Mouse (Mus musculus): ENCODE results near the gene Eef1a1. TPM values are rescaled to one million over a fixed set of nuclear protein-coding genes. Genes with fewer than 3 reads are reported as not detected.

Eef1a1 gene
- polyA plus RNA-seq, 1 experiment = 2,427 TPM

DNA sequence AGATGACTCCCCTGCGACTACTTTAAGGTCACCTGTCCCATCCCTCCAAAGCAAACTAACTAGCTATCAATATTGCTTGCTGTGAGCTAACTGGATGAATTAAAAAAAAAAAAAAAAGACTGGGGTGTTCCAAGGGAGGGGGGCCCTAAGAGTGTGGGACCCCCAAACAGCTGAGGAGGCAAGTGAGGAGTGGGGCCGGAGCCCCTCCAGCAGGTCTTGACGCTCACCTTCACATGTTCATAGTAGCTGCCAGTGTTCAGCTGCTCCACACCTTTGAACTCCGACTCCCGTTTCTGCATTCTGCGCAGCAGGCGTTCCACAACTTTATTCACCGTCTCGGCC, 46.7 kb downstream of the Eef1a1 start:
- no peaks in the 10 kb centered on the region for H3K4me1 ChIP-seq (ENCODE audit: control insufficient read depth, insufficient read depth, low read length)
- 6% methylated on average over 9 of the region's 9 CpGs for WGBS
- TF ChIP-seq POLR2A (IDR thresholded peaks at IDR 0.05; ENCODE audit: borderline replicate concordance, insufficient read depth, low read length) (no peak), CTCF (IDR thresholded peaks at IDR 0.05; ENCODE audit: borderline replicate concordance, insufficient read depth, low read depth, low read length) (no peak)
- H3K27me3 ChIP-seq (ENCODE audit: control insufficient read depth, insufficient read depth, low read length) = no peaks in the 10 kb centered on the region; the same call in 1 of the 2 replicates
- no peak overlapping the region for H3K27ac ChIP-seq (ENCODE audit: insufficient read depth, low read length)
- no peak for DNase-seq
- H3K4me3 ChIP-seq (replicated peaks; ENCODE audit: insufficient read depth, low read depth, low read length) = no peak overlapping the region

DNA sequence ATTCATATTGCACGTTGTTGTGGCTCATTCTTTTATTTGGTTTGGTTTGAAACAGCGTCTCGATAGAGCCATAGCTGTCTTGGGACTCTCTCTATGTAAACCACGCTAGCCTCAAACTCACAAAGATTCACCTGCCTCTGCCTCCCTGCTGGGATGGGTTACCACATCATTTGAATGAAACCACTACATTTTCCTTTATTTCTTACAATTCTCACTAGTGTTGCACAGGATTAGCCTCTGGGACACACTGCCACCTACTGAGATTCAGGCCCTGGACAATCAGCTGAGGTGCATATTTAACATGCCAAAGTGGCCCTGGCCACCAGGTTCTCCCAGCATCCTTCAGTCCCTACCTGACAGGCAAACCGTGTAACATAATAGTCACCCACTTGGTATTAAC, 49.5 kb downstream of the Eef1a1 start:
- H3K27ac ChIP-seq (ENCODE audit: insufficient read depth, low read length) = no peak overlapping the region
- no peak for DNase-seq
- TF ChIP-seq POLR2A (IDR thresholded peaks at IDR 0.05; ENCODE audit: borderline replicate concordance, insufficient read depth, low read length) (no peak), CTCF (IDR thresholded peaks at IDR 0.05; ENCODE audit: borderline replicate concordance, insufficient read depth, low read depth, low read length) (no peak)
- H3K4me3 ChIP-seq (replicated peaks; ENCODE audit: insufficient read depth, low read depth, low read length) = no peak overlapping the region
- WGBS = 75% methylated on average over 5 of the region's 5 CpGs
- no peaks in the 10 kb centered on the region for H3K4me1 ChIP-seq (ENCODE audit: control insufficient read depth, insufficient read depth, low read length)
- no peaks in the 10 kb centered on the region; the same call in 1 of the 2 replicates for H3K27me3 ChIP-seq (ENCODE audit: control insufficient read depth, insufficient read depth, low read length)

DNA sequence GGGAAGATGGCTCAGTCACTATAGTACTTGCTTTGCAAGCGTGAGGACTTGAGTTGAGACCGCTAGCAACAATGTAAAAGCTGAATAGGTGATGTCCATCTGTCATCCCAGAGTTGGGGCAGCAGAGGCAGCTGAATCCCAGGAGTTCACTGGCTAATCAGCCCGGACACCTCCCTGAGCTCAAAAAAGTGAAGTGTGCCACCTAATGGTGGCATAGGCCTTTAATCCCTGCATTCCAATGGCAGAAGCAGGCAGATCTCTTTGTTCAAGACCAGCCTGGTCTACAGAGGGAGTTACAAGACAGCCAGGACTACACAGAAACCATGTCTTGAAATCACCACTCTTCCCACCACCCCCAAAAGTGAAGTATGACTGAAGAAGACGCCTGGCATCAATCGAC, 56.5 kb downstream of the Eef1a1 start:
- TF ChIP-seq CTCF (IDR thresholded peaks at IDR 0.05; ENCODE audit: borderline replicate concordance, insufficient read depth, low read depth, low read length) (no peak), POLR2A (IDR thresholded peaks at IDR 0.05; ENCODE audit: borderline replicate concordance, insufficient read depth, low read length) (no peak)
- no peaks in the 10 kb centered on the region for H3K4me1 ChIP-seq (ENCODE audit: control insufficient read depth, insufficient read depth, low read length)

DNA sequence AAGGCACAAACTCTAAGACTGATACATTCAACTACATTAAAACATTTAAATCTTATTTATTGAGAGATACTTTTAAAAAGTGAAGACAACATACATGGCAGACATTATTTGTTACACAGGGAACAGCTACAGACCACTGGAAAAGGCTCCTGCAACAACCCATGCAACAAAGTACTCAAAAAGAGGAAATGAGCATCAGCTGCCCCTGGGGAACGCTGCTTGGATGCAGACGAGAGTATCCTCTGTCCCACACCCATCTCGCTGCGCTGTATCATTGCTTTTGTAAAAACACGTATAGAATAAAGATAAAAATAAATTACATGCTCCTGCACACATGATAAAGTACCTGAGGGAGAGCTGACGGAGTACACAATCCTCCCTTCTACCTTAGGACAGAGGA, 58.5 kb downstream of the Eef1a1 start:
- Histone ChIP-seq H3K4me3 (replicated peaks; ENCODE audit: insufficient read depth, low read depth, low read length) (no peak overlapping the region), H3K4me1 (ENCODE audit: control insufficient read depth, insufficient read depth, low read length) (no peaks in the 10 kb centered on the region), H3K27me3 (ENCODE audit: control insufficient read depth, insufficient read depth, low read length) (no peaks in the 10 kb centered on the region), H3K27ac (ENCODE audit: insufficient read depth, low read length) (no peak overlapping the region)
- DNase-seq = no peak
- TF ChIP-seq POLR2A (IDR thresholded peaks at IDR 0.05; ENCODE audit: borderline replicate concordance, insufficient read depth, low read length) (no peak), CTCF (IDR thresholded peaks at IDR 0.05; ENCODE audit: borderline replicate concordance, insufficient read depth, low read depth, low read length) (no peak)
- 75% methylated on average over 6 of the region's 6 CpGs for WGBS

More for the DNA sequence above, 56.5 kb downstream of the Eef1a1 start:
- H3K27ac ChIP-seq (ENCODE audit: insufficient read depth, low read length) = no peak overlapping the region
- H3K4me3 ChIP-seq (replicated peaks; ENCODE audit: insufficient read depth, low read depth, low read length) = no peak overlapping the region
- no peak for DNase-seq
- no peaks in the 10 kb centered on the region for H3K27me3 ChIP-seq (ENCODE audit: control insufficient read depth, insufficient read depth, low read length)
- 85% methylated on average over 5 of the region's 5 CpGs for WGBS

DNA sequence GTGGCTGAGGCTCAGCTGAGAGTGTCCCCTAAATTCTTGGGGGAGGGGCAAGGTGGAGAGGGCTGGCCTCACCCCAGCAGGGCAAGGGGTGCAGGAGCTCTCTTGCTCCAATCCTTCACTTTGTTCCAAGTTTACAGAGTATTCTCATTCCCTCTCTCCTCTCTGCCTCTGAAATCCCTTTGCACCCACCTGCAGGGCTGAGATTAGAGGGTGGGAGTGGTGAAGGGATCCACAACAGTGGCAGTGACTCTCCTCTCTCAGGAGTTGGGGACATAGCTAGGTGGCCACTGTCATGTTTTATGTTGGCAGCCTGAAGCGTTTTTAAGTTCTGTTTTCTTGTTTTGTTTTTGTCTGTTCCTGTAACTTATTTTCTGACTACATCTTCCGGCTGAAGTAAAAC, 59.4 kb downstream of the Eef1a1 start:
- Histone ChIP-seq H3K4me3 (replicated peaks; ENCODE audit: insufficient read depth, low read depth, low read length) (no peak overlapping the region), H3K27ac (ENCODE audit: insufficient read depth, low read length) (no peak overlapping the region), H3K4me1 (ENCODE audit: control insufficient read depth, insufficient read depth, low read length) (no peaks in the 10 kb centered on the region), H3K27me3 (ENCODE audit: control insufficient read depth, insufficient read depth, low read length) (no peaks in the 10 kb centered on the region)
- TF ChIP-seq CTCF (IDR thresholded peaks at IDR 0.05; ENCODE audit: borderline replicate concordance, insufficient read depth, low read depth, low read length) (no peak), POLR2A (IDR thresholded peaks at IDR 0.05; ENCODE audit: borderline replicate concordance, insufficient read depth, low read length) (no peak)
- no peak for DNase-seq
- WGBS = 72% methylated on average over 2 of the region's 2 CpGs

DNA sequence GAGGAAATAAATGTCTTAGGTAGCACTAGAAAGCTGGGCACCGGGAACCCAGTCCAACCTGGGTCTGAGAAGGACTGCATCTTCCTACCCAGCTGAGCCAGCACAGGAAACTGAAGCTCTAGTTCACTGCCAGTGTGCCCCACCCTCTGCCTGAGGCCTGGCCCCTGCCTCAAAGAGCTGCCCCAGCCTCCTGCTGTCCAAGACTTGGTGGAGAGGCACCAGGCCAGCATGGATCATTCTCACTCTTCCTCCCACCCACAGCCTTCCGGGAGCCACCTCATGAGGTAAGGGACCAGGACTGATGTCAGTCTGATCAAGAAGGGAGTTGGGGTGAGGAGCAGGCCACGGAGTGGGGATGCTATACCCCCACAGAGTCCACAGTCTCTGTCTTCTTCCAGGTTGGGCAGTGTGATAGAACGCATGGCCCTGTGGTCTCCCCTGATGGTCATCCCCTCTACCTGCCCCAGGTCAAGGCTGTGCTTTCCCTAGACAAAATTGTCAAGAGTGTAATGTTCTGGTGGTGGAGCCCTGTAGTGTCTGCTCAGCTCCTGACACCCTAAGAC, 60.0 kb downstream of the Eef1a1 start:
- Histone ChIP-seq H3K27ac (ENCODE audit: insufficient read depth, low read length) (no peak overlapping the region), H3K27me3 (ENCODE audit: control insufficient read depth, insufficient read depth, low read length) (no peaks in the 10 kb centered on the region), H3K4me1 (ENCODE audit: control insufficient read depth, insufficient read depth, low read length) (no peaks in the 10 kb centered on the region), H3K4me3 (replicated peaks; ENCODE audit: insufficient read depth, low read depth, low read length) (no peak overlapping the region)
- 82% methylated on average over 4 of the region's 4 CpGs for WGBS
- DNase-seq = no peak
- TF ChIP-seq CTCF (IDR thresholded peaks at IDR 0.05; ENCODE audit: borderline replicate concordance, insufficient read depth, low read depth, low read length) (no peak), POLR2A (IDR thresholded peaks at IDR 0.05; ENCODE audit: borderline replicate concordance, insufficient read depth, low read length) (no peak)

Other genes starting within 250 kb of the Eef1a1 start
- gene Gm3776, start 232.0 kb downstream of the Eef1a1 start, polyA plus RNA-seq (2012; rRNA removed) = not detected in 2 replicates
- gene Gm10639, start 199.2 kb downstream of the Eef1a1 start, polyA plus RNA-seq (2012; rRNA removed) = not detected in 2 replicates
- not detected in 2 replicates for gene Omt2a, start 174.4 kb downstream of the Eef1a1 start, polyA plus RNA-seq (2012; rRNA removed)
- gene Omt2b, start 161.6 kb downstream of the Eef1a1 start, polyA plus RNA-seq (2012; rRNA removed) = not detected in 2 replicates
- gene Gsta2, start 133.4 kb downstream of the Eef1a1 start, polyA plus RNA-seq (2012; rRNA removed) = not detected in 2 replicates
- 0.41 TPM in 2 replicates for gene Dppa5a, start 121.0 kb downstream of the Eef1a1 start, polyA plus RNA-seq (2012; rRNA removed)
- gene Ooep, start 110.4 kb downstream of the Eef1a1 start, polyA plus RNA-seq (2012; rRNA removed) = 0.23 and 0.24 TPM in 2 replicates
- 0.05 and 0.08 TPM in 2 replicates for gene Ddx43, start 93.4 kb downstream of the Eef1a1 start, polyA plus RNA-seq (2012; rRNA removed)
- 0.33 and 0.40 TPM in 2 replicates for gene Cgas, start 45.9 kb downstream of the Eef1a1 start, polyA plus RNA-seq (2012; rRNA removed)
- gene Mto1, start 40.9 kb downstream of the Eef1a1 start, polyA plus RNA-seq (2012; rRNA removed) = 31.6 TPM in 2 replicates
- 0.34 and 0.40 TPM in 2 replicates for gene Gm17324, start 40.4 kb downstream of the Eef1a1 start, polyA plus RNA-seq (2012; rRNA removed)
- gene Slc17a5, start 98.9 kb upstream of the Eef1a1 start, polyA plus RNA-seq (2012; rRNA removed) = 13.7 and 14.0 TPM in 2 replicates
- gene Cd109, start 126.4 kb upstream of the Eef1a1 start, polyA plus RNA-seq (2012; rRNA removed) = 0.20 and 0.33 TPM in 2 replicates